Comparison of ENCODE assay signal across 8 mouse cellular contexts in genomic region chr6:148946881-148947405, GRCm38 (mm10). TPM values are rescaled to one million over a fixed set of nuclear protein-coding genes. Genes with fewer than 3 reads are reported as not detected.
DNase-seq lines count a peak whose midpoint lies in the region; ATAC-seq lines count a peak whose summit lies in the region.

No protein-coding gene starts in this region.

- peak overlapping the region; percentile 83 for H3K9ac ChIP-seq in hindbrain, embryonic 16.5 days (ENCODE audit: low read depth, low read length)
- peak overlapping the region; percentile 93 for H3K9ac ChIP-seq in midbrain, embryonic 13.5 days (replicated peaks)

- H3K27ac ChIP-seq in hindbrain, embryonic 16.5 days (ENCODE audit: low read depth, low read length) = peak overlapping the region; percentile 76; the same call in 1 of the 2 replicates
- peak overlapping the region; percentile 70 for H3K27ac ChIP-seq in midbrain, embryonic 13.5 days

- no peaks in the 10 kb centered on the region for H3K36me3 ChIP-seq in hindbrain, embryonic 16.5 days (ENCODE audit: control insufficient read depth, insufficient read depth, low read length)
- no peaks in the 10 kb centered on the region for H3K36me3 ChIP-seq in midbrain, embryonic 13.5 days

- 22% methylated on average over 11 of the region's 11 CpGs for WGBS in hindbrain, embryonic 16.5 days
- 27% methylated on average over 11 of the region's 11 CpGs for WGBS in midbrain, embryonic 13.5 days

- peak; percentile 1 for ATAC-seq in common myeloid progenitor, adult 5-6 weeks (replicated peaks; ENCODE audit: low read depth, poor library complexity, severe bottlenecking)
- ATAC-seq in hindbrain, embryonic 16.5 days = no peak
- ATAC-seq in midbrain, embryonic 13.5 days = no peak

- peak; percentile 28 for DNase-seq in kidney, adult 9 months
- no peak for DNase-seq in kidney, adult 18-20 months
- no peak for DNase-seq in thymus, adult 18-20 months
- no peak for DNase-seq in layer of hippocampus, adult 8-10 months (ENCODE audit: low spot score in 2 of 2)
- DNase-seq in cerebellum, adult 9-11 months = no peak

- peak overlapping the region; percentile 96 for H3K4me2 ChIP-seq in hindbrain, embryonic 16.5 days (ENCODE audit: low read length)
- H3K4me2 ChIP-seq in midbrain, embryonic 13.5 days (replicated peaks) = peak overlapping the region; percentile 70

- no peaks in the 10 kb centered on the region for H3K9me3 ChIP-seq in hindbrain, embryonic 16.5 days (ENCODE audit: control insufficient read depth, low read length)
- H3K9me3 ChIP-seq in midbrain, embryonic 13.5 days = no peaks in the 10 kb centered on the region

- peak overlapping the region; percentile 76 for H3K4me3 ChIP-seq in hindbrain, embryonic 16.5 days (ENCODE audit: low read length)
- H3K4me3 ChIP-seq in midbrain, embryonic 13.5 days (replicated peaks) = peak overlapping the region; percentile 94

- H3K4me1 ChIP-seq in hindbrain, embryonic 16.5 days (ENCODE audit: control insufficient read depth, insufficient read depth, low read depth, low read length) = peaks cover 4% of the 10 kb centered on the region; the same call in 1 of the 2 replicates
- peaks cover 25% of the 10 kb centered on the region for H3K4me1 ChIP-seq in midbrain, embryonic 13.5 days (replicated peaks)

- no peaks in the 10 kb centered on the region for H3K27me3 ChIP-seq in hindbrain, embryonic 16.5 days (replicated peaks; ENCODE audit: control insufficient read depth, insufficient read depth, low read length)
- H3K27me3 ChIP-seq in midbrain, embryonic 13.5 days = no peaks in the 10 kb centered on the region

RNA-seq across cellular contexts. Expression of gene Sinhcaf, which starts 0.7 kb away (rescaled TPM):
- 115 and 126 TPM in 2 replicates for total RNA-seq in common myeloid progenitor, adult 5-6 weeks (2017)
- polyA plus RNA-seq in hindbrain, embryonic 16.5 days (2015; fragmentation: Nextera tagmentation; extraction: Ambion mirVana) = 31.2 and 38.7 TPM in 2 replicates
- 141 and 156 TPM in 2 replicates for polyA plus RNA-seq in midbrain, embryonic 13.5 days (2015; fragmentation: Nextera tagmentation; extraction: Ambion mirVana)
- total RNA-seq in layer of hippocampus, adult 8-10 months (2022) = 1 to 10 TPM; 2.9 to 5.3 (median 4.0) TPM

RNA-seq across cellular contexts. Expression of gene Caprin2, which starts 50.9 kb away (rescaled TPM):
- 11.0 and 17.0 TPM in 2 replicates for total RNA-seq in common myeloid progenitor, adult 5-6 weeks (2017)
- polyA plus RNA-seq in hindbrain, embryonic 16.5 days (2015; fragmentation: Nextera tagmentation; extraction: Ambion mirVana) = 9.6 and 10.3 TPM in 2 replicates
- 14.5 and 17.1 TPM in 2 replicates for polyA plus RNA-seq in midbrain, embryonic 13.5 days (2015; fragmentation: Nextera tagmentation; extraction: Ambion mirVana)
- 10 to 100 TPM in 2 of 4 experiments, 1 to 10 TPM in 2; 8.0 to 11.7 (median 10.1) TPM for total RNA-seq in layer of hippocampus, adult 8-10 months (2022)

Comparison
In these comparisons a context has a peak if more than half of its experiments do, and no peak if none do; other contexts are left out.
1. RNA of gene Sinhcaf, which starts 0.7 kb away (total RNA-seq): 115 to 126 TPM in common myeloid progenitor, adult 5-6 weeks; 2.9 to 5.3 TPM in layer of hippocampus, adult 8-10 months; every median in the first group is over 10 times any median in the second.